Mouse (Mus musculus): ENCODE results near the gene Ube2s. TPM values are rescaled to one million over a fixed set of nuclear protein-coding genes. Genes with fewer than 3 reads are reported as not detected.

The Ube2s gene
- total RNA-seq, 2 experiments from 2014 or later: 149 to 152 TPM

Other genes with a start within 250 kb of the Ube2s start
- gene Ptprh, start 208.5 kb downstream of the Ube2s start, total RNA-seq (2021): not detected
- 1 to 10 TPM; 6.2 to 6.6 TPM for gene Tmem86b, start 181.2 kb downstream of the Ube2s start, total RNA-seq (2021)
- gene Ppp6r1, start 153.6 kb downstream of the Ube2s start, total RNA-seq (2021): 10 to 100 TPM; 77.3 to 80.7 TPM
- gene Hspbp1, start 127.5 kb downstream of the Ube2s start, total RNA-seq (2021): 10 to 100 TPM; 45.0 to 46.7 TPM
- 1 to 10 TPM; 2.5 to 3.8 TPM for gene Brsk1, start 122.0 kb downstream of the Ube2s start, total RNA-seq (2021)
- under 1 TPM in 1 of 2 experiments, not detected in 1; 0.20 TPM for gene Tmem150b, start 87.3 kb downstream of the Ube2s start, total RNA-seq (2021)
- 10 to 100 TPM; 32.1 to 37.1 TPM for gene Kmt5c, start 72.5 kb downstream of the Ube2s start, total RNA-seq (2021)
- gene Cox6b2, start 59.5 kb downstream of the Ube2s start, total RNA-seq (2021): 10 to 100 TPM in 1 of 2 experiments, 1 to 10 TPM in 1; 7.4 to 10.9 TPM
- gene Fam71e2, start 41.3 kb downstream of the Ube2s start, total RNA-seq (2021): not detected
- not detected for gene Il11, start 29.7 kb downstream of the Ube2s start, total RNA-seq (2021)
- not detected for gene Tmem190, start 29.7 kb downstream of the Ube2s start, total RNA-seq (2021)
- 1 to 10 TPM; 3.7 to 4.2 TPM for gene Tmem238, start 22.9 kb downstream of the Ube2s start, total RNA-seq (2021)
- gene Rpl28, start 19.7 kb downstream of the Ube2s start, total RNA-seq (2021): 100 to 1,000 TPM; 630 to 679 TPM
- under 1 TPM in 1 of 2 experiments, not detected in 1; 0.15 TPM for gene Shisa7, start 32.1 kb upstream of the Ube2s start, total RNA-seq (2021)
- 1 to 10 TPM; 3.6 to 4.7 TPM for gene Isoc2b, start 57.7 kb upstream of the Ube2s start, total RNA-seq (2021)
- gene Isoc2a, start 64.6 kb upstream of the Ube2s start, total RNA-seq (2021): 10 to 100 TPM; 15.8 to 16.3 TPM
- not detected for gene Gm36210, start 93.9 kb upstream of the Ube2s start, total RNA-seq (2021)
- gene Zfp628, start 102.6 kb upstream of the Ube2s start, total RNA-seq (2021): 10 to 100 TPM; 11.8 to 13.8 TPM
- 1 to 10 TPM; 4.9 to 5.2 TPM for gene Nat14, start 109.4 kb upstream of the Ube2s start, total RNA-seq (2021)
- 10 to 100 TPM; 12.5 TPM for gene Ssc5d, start 113.2 kb upstream of the Ube2s start, total RNA-seq (2021)
- 1 to 10 TPM; 7.2 to 9.0 TPM for gene Sbk2, start 151.8 kb upstream of the Ube2s start, total RNA-seq (2021)
- gene Sbk3, start 158.6 kb upstream of the Ube2s start, total RNA-seq (2021): 10 to 100 TPM; 11.9 to 22.0 TPM
- 10 to 100 TPM; 18.4 to 19.1 TPM for gene Zfp579, start 183.6 kb upstream of the Ube2s start, total RNA-seq (2021)
- 1 to 10 TPM; 7.8 to 9.4 TPM for gene Zfp524, start 201.8 kb upstream of the Ube2s start, total RNA-seq (2021)
- 10 to 100 TPM; 21.6 to 25.6 TPM for gene Fiz1, start 202.1 kb upstream of the Ube2s start, total RNA-seq (2021)
- not detected for gene Gm44973, start 202.9 kb upstream of the Ube2s start, total RNA-seq (2021)
- 10 to 100 TPM; 22.4 to 23.2 TPM for gene Zfp865, start 207.8 kb upstream of the Ube2s start, total RNA-seq (2021)
- under 1 TPM; 0.26 to 0.32 TPM for gene Ccdc106, start 208.0 kb upstream of the Ube2s start, total RNA-seq (2021)
- not detected for gene 4632433K11Rik, start 221.5 kb upstream of the Ube2s start, total RNA-seq (2021)
- 1 to 10 TPM; 5.9 to 7.3 TPM for gene Zfp784, start 225.9 kb upstream of the Ube2s start, total RNA-seq (2021)
- gene Zfp580, start 238.9 kb upstream of the Ube2s start, total RNA-seq (2021): 10 to 100 TPM; 10.6 to 12.6 TPM
- 100 to 1,000 TPM; 102 to 109 TPM for gene U2af2, start 249.6 kb upstream of the Ube2s start, total RNA-seq (2021)